Mouse (Mus musculus): ENCODE results near the gene Smdt1. TPM values are rescaled to one million over a fixed set of nuclear protein-coding genes. Genes with fewer than 3 reads are reported as not detected.

Gene Smdt1
- polyA plus RNA-seq, 1 experiment = 106 TPM

DNA sequence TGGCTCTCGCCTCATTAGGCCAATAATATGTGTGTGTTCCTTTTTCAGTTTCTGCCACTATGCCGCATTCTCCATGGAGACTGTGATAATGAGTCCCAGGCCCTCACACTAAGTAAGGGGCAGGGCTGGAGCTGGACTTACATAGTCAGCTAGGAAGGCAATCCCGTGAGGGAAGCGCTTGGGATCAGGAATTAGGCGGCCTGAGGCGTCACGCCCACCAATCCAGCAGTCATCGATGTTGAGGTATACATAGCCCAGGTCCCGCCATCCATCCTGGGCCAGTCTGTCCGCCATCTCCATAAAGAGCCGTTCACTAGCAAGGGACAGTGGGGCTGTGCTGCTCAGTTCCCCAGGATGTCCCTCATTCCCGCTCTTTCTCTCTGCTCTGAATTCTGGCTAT lies 2.1 kb upstream of the Smdt1 start:
- Histone ChIP-seq H3K36me3 (ENCODE audit: control insufficient read depth, insufficient read depth, low read length) (peaks cover 13% of the 10 kb centered on the region), H3K27me3 (ENCODE audit: control insufficient read depth, insufficient read depth, low read length) (no peaks in the 10 kb centered on the region), H3K4me1 (ENCODE audit: control insufficient read depth, insufficient read depth, insufficient read length) (peaks cover 8% of the 10 kb centered on the region), H3K27ac (ENCODE audit: insufficient read depth, low read length) (no peak overlapping the region), H3K4me3 (ENCODE audit: extremely low read depth, insufficient read depth, insufficient read length) (no peak overlapping the region)
- no peak for DNase-seq (ENCODE audit: low read depth in 1 of 2, low spot score in 2 of 2)
- TF ChIP-seq POLR2A (IDR thresholded peaks at IDR 0.05; ENCODE audit: low read depth, low read length) (no peak), CTCF (IDR thresholded peaks at IDR 0.05; ENCODE audit: extremely low read depth, insufficient read depth, insufficient read length, insufficient replicate concordance) (no peak)
- 95% methylated on average over 12 of the region's 12 CpGs for WGBS

DNA sequence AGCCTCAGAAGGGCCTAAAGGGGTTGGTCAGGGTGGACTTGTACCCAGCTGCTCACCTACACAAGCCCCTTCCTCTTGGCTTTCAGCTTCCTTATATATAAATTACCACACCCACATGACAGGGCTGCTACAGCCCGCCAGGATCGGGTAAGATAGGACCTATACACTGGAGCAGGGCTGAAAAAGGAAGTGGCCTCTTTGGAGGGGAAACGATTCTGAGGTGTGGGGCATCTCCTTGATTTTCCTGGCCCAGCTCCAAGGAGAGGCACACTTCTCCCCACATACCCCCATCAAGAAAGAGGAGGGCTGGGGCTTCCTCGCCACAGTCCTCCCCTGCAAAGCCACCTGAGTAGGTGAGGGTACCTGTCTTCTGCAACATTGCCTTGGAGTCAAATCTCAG lies 884 bp upstream of the Smdt1 start:
- H3K27ac ChIP-seq (ENCODE audit: insufficient read depth, low read length) = peak overlapping the region; percentile 15; the same call in 1 of the 2 replicates

DNA sequence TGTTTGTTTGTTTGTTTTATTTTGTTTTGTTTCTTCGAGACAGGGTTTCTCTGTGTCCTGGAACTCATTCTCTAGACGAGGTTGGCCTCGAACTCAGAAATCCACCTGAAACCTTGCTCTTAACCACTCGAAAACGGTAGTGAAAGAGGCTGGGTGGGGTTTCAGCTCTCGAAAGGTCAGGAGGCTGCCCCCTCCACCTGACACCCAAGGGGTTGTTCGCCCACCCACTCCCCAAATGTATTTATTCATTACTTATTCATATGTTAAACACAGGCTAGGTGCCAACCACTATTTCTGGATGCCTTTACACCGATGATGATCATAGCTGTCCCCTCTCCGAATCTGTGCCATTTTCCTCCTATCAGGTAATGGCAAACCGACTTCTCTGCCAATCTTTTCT lies 391 bp downstream of the Smdt1 start:
- Histone ChIP-seq H3K36me3 (ENCODE audit: control insufficient read depth, insufficient read depth, low read length) (peaks cover 13% of the 10 kb centered on the region), H3K27me3 (ENCODE audit: control insufficient read depth, insufficient read depth, low read length) (no peaks in the 10 kb centered on the region), H3K4me3 (ENCODE audit: extremely low read depth, insufficient read depth, insufficient read length) (peak overlapping the region; percentile 73; the same call in 1 of the 2 replicates), H3K4me1 (ENCODE audit: control insufficient read depth, insufficient read depth, insufficient read length) (peaks cover 8% of the 10 kb centered on the region), H3K27ac (ENCODE audit: insufficient read depth, low read length) (no peak overlapping the region)
- no peak for TF ChIP-seq CTCF (IDR thresholded peaks at IDR 0.05; ENCODE audit: extremely low read depth, insufficient read depth, insufficient read length, insufficient replicate concordance)
- TF ChIP-seq POLR2A (IDR thresholded peaks at IDR 0.05; ENCODE audit: low read depth, low read length) = no peak
- WGBS = 55% methylated on average over 10 of the region's 10 CpGs
- no peak for DNase-seq (ENCODE audit: low read depth in 1 of 2, low spot score in 2 of 2)

More for the DNA sequence above, 884 bp upstream of the Smdt1 start:
- DNase-seq (ENCODE audit: low read depth in 1 of 2, low spot score in 2 of 2) = no peak
- TF ChIP-seq POLR2A (IDR thresholded peaks at IDR 0.05; ENCODE audit: low read depth, low read length) = no peak
- no peak for TF ChIP-seq CTCF (IDR thresholded peaks at IDR 0.05; ENCODE audit: extremely low read depth, insufficient read depth, insufficient read length, insufficient replicate concordance)
- Histone ChIP-seq H3K4me3 (ENCODE audit: extremely low read depth, insufficient read depth, insufficient read length) (peak overlapping the region; percentile 73), H3K4me1 (ENCODE audit: control insufficient read depth, insufficient read depth, insufficient read length) (peaks cover 8% of the 10 kb centered on the region), H3K36me3 (ENCODE audit: control insufficient read depth, insufficient read depth, low read length) (peaks cover 13% of the 10 kb centered on the region), H3K27me3 (ENCODE audit: control insufficient read depth, insufficient read depth, low read length) (no peaks in the 10 kb centered on the region)
- WGBS = under 1% methylated on average over 4 of the region's 4 CpGs

DNA sequence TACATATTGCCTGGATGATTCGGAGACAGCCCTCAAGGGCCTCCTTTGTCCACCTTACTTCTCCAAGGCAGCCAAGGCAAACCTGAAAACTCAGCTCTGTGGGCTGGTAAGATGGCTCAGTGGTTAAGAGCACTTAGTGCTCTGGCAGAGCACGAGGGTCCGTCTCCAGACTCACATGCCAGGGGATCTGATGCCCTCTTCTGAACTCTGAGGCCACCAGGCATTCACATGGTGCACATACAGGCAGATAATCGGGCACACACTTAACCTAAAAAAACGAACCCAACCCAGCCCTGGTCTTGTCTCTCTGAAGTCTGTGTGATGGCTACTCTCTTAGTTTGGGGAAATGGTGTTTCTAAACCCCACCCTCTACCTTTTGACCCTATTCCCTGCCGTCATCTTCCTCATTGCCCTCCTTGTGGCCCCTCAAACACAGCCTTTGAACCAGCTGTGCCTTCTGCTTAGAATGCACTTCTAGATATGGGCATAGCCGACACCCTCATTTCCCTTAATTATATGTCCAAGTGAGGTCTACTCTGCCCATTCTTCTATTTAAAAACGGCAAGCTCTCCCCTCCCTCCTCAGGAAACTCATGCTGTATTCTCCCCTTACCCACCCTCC lies 985 bp downstream of the Smdt1 start:
- H3K27me3 ChIP-seq (ENCODE audit: control insufficient read depth, insufficient read depth, low read length) = no peaks in the 10 kb centered on the region
- H3K4me3 ChIP-seq (ENCODE audit: extremely low read depth, insufficient read depth, insufficient read length) = no peak overlapping the region
- TF ChIP-seq POLR2A (IDR thresholded peaks at IDR 0.05; ENCODE audit: low read depth, low read length) = no peak
- TF ChIP-seq CTCF (IDR thresholded peaks at IDR 0.05; ENCODE audit: extremely low read depth, insufficient read depth, insufficient read length, insufficient replicate concordance) = no peak
- H3K36me3 ChIP-seq (ENCODE audit: control insufficient read depth, insufficient read depth, low read length) = peaks cover 10% of the 10 kb centered on the region
- peaks cover 8% of the 10 kb centered on the region for H3K4me1 ChIP-seq (ENCODE audit: control insufficient read depth, insufficient read depth, insufficient read length)
- WGBS = 69% methylated on average over 8 of the region's 8 CpGs
- H3K27ac ChIP-seq (ENCODE audit: insufficient read depth, low read length) = no peak overlapping the region
- DNase-seq (ENCODE audit: low read depth in 1 of 2, low spot score in 2 of 2) = no peak

DNA sequence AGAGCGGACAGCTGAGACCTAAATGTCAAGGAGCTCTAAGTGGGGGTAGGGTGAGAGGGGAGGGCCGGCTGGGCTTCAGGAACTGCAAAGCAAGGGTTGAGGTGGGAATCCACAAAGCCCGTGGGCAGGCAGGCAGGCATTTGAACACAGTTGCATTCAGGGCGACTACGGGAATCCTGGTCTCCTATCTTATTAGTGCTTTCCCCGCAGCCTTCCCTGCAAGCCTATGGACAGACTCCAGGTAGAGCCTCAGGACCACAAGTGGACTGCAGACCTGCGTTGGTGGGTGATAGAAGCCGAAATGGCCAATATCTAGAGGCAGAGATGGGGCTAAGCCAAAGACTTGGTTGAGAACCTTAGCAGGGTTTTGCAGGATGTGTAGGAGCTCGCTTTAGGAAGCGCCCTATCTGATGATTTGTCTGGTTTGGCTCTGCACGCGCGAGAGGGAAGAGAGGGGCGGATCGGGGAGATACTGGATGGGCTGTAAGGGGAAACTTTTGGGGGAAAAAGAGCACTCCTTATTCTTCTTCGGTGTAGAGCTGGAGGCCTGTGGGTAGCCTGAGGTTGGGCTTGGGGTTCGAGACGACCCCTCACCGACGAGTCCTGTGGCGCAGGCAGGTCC lies 1.8 kb downstream of the Smdt1 start:
- H3K27ac ChIP-seq (ENCODE audit: insufficient read depth, low read length) = peak overlapping the region; percentile 72
- no peak for DNase-seq (ENCODE audit: low read depth in 1 of 2, low spot score in 2 of 2)
- WGBS = 53% methylated on average over 21 of the region's 21 CpGs
- peaks cover 4% of the 10 kb centered on the region for H3K36me3 ChIP-seq (ENCODE audit: control insufficient read depth, insufficient read depth, low read length)
- H3K27me3 ChIP-seq (ENCODE audit: control insufficient read depth, insufficient read depth, low read length) = no peaks in the 10 kb centered on the region
- TF ChIP-seq CTCF (IDR thresholded peaks at IDR 0.05; ENCODE audit: extremely low read depth, insufficient read depth, insufficient read length, insufficient replicate concordance) (no peak), POLR2A (IDR thresholded peaks at IDR 0.05; ENCODE audit: low read depth, low read length) (no peak)
- H3K4me1 ChIP-seq (ENCODE audit: control insufficient read depth, insufficient read depth, insufficient read length) = peaks cover 8% of the 10 kb centered on the region
- H3K4me3 ChIP-seq (ENCODE audit: extremely low read depth, insufficient read depth, insufficient read length) = peak overlapping the region; percentile 49; the same call in 1 of the 2 replicates

DNA sequence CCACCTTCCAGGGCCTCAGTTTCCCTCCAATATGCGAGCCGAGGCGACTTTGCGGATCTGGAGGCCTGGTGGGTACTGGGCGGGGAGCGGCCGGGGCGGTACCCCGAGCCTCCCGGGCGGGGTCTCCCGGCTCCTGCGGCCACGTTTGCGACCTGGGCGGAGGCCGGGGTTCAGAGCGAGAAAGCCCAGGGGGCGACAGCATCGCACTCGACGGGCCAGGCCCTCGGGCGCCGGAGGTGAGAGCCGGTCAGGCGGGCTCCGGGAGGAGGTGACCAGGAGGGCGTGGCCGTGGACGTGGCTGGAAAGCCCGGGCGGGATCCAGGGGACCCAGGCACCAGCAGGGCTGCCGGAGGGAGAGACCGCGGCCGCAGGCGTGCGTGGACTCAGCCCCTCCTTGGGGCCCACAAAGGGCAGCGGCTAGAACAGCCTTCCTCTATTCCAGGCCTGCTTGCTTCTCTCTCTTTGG lies 2.3 kb downstream of the Smdt1 start:
- H3K36me3 ChIP-seq (ENCODE audit: control insufficient read depth, insufficient read depth, low read length) = 0 out of 2 replicates have a peak, but pooled peaks cover 2% of the 10 kb centered on the region
- no peaks in the 10 kb centered on the region for H3K27me3 ChIP-seq (ENCODE audit: control insufficient read depth, insufficient read depth, low read length)
- no peak for DNase-seq (ENCODE audit: low read depth in 1 of 2, low spot score in 2 of 2)
- H3K4me3 ChIP-seq (ENCODE audit: extremely low read depth, insufficient read depth, insufficient read length) = peak overlapping the region; percentile 49
- TF ChIP-seq POLR2A (IDR thresholded peaks at IDR 0.05; ENCODE audit: low read depth, low read length) (no peak), CTCF (IDR thresholded peaks at IDR 0.05; ENCODE audit: extremely low read depth, insufficient read depth, insufficient read length, insufficient replicate concordance) (no peak)
- 6% methylated on average over 40 of the region's 40 CpGs for WGBS
- peaks cover 8% of the 10 kb centered on the region for H3K4me1 ChIP-seq (ENCODE audit: control insufficient read depth, insufficient read depth, insufficient read length)
- peak overlapping the region; percentile 72 for H3K27ac ChIP-seq (ENCODE audit: insufficient read depth, low read length)
